Mouse (Mus musculus): Measurements from ENCODE around the gene Setd4. TPM values are rescaled to one million over a fixed set of nuclear protein-coding genes. Genes with fewer than 3 reads are reported as not detected.

Setd4 gene
- polyA plus RNA-seq, 1 experiment from 2014 or later = 12.0 TPM

- no peak overlapping the region for H3K27ac ChIP-seq (ENCODE audit: low read depth)
- ATAC-seq (ENCODE audit: insufficient read depth) (no peak), DNase-seq (no peak)
- H3K4me1 ChIP-seq (ENCODE audit: insufficient read depth) = peaks cover 10% of the 10 kb centered on the region; the same call in 1 of the 2 replicates
- H3K36me3 ChIP-seq (ENCODE audit: insufficient read depth) = no peaks in the 10 kb centered on the region
- TF ChIP-seq CTCF (IDR thresholded peaks at IDR 0.05; ENCODE audit: low read depth) = no peak
- H3K27me3 ChIP-seq (ENCODE audit: insufficient read depth, low read length) = 0 out of 2 replicates have a peak, but pooled peaks cover 4% of the 10 kb centered on the region
- H3K9ac ChIP-seq = no peak overlapping the region
- no peak overlapping the region for H3K4me3 ChIP-seq (ENCODE audit: low read depth, low read length)
- WGBS = 77% methylated on average over 4 of the region's 4 CpGs
- no peak overlapping the region for H3K4me2 ChIP-seq
- no peaks in the 10 kb centered on the region for H3K9me3 ChIP-seq (ENCODE audit: low read depth, low read length)
These were observed 58.9 kb downstream of the Setd4 start for GRCm38 (mm10) chr16:93544931-93545330.

GRCm38 (mm10) chr16:93543704-93544103 is 60.2 kb downstream of the Setd4 start:
- H3K4me3 ChIP-seq (ENCODE audit: low read depth, low read length) = no peak overlapping the region
- DNase-seq (peak; percentile 96), ATAC-seq (ENCODE audit: insufficient read depth) (peak; percentile 67)
- no peak overlapping the region for H3K9ac ChIP-seq
- 0 out of 2 replicates have a peak, but pooled peaks cover 4% of the 10 kb centered on the region for H3K27me3 ChIP-seq (ENCODE audit: insufficient read depth, low read length)
- peak overlapping the region; percentile 18; the same call in 1 of the 2 replicates for H3K4me2 ChIP-seq
- no peaks in the 10 kb centered on the region for H3K9me3 ChIP-seq (ENCODE audit: low read depth, low read length)
- peak; percentile 83 for TF ChIP-seq CTCF (IDR thresholded peaks at IDR 0.05; ENCODE audit: low read depth)
- no peaks in the 10 kb centered on the region for H3K4me1 ChIP-seq (ENCODE audit: insufficient read depth)
- WGBS = 2% methylated on average over 8 of the region's 8 CpGs
- H3K27ac ChIP-seq (ENCODE audit: low read depth) = no peak overlapping the region
- H3K36me3 ChIP-seq (ENCODE audit: insufficient read depth) = no peaks in the 10 kb centered on the region

- Histone ChIP-seq H3K4me1 (ENCODE audit: insufficient read depth) (no peaks in the 10 kb centered on the region), H3K9me3 (ENCODE audit: low read depth, low read length) (no peaks in the 10 kb centered on the region), H3K4me3 (ENCODE audit: low read depth, low read length) (no peak overlapping the region), H3K27me3 (ENCODE audit: insufficient read depth, low read length) (0 out of 2 replicates have a peak, but pooled peaks cover 4% of the 10 kb centered on the region), H3K27ac (ENCODE audit: low read depth) (no peak overlapping the region), H3K4me2 (no peak overlapping the region), H3K9ac (no peak overlapping the region), H3K36me3 (ENCODE audit: insufficient read depth) (no peaks in the 10 kb centered on the region)
- DNase-seq (no peak), ATAC-seq (ENCODE audit: insufficient read depth) (no peak)
- WGBS = 27% methylated on average over 3 of the region's 3 CpGs
- no peak for TF ChIP-seq CTCF (IDR thresholded peaks at IDR 0.05; ENCODE audit: low read depth)
These were observed 64.0 kb downstream of the Setd4 start for GRCm38 (mm10) chr16:93539891-93540290.

- Histone ChIP-seq H3K36me3 (ENCODE audit: insufficient read depth) (no peaks in the 10 kb centered on the region), H3K9me3 (ENCODE audit: low read depth, low read length) (no peaks in the 10 kb centered on the region), H3K27ac (ENCODE audit: low read depth) (no peak overlapping the region), H3K9ac (no peak overlapping the region), H3K4me1 (ENCODE audit: insufficient read depth) (no peaks in the 10 kb centered on the region), H3K4me2 (no peak overlapping the region), H3K4me3 (ENCODE audit: low read depth, low read length) (no peak overlapping the region), H3K27me3 (ENCODE audit: insufficient read depth, low read length) (no peaks in the 10 kb centered on the region)
- DNase-seq (no peak), ATAC-seq (ENCODE audit: insufficient read depth) (no peak)
- WGBS = 58% methylated on average over 6 of the region's 6 CpGs
- TF ChIP-seq CTCF (IDR thresholded peaks at IDR 0.05; ENCODE audit: low read depth) = no peak
These were observed 68.6 kb downstream of the Setd4 start for GRCm38 (mm10) chr16:93535151-93535853.

Other genes with a start within 250 kb of the Setd4 start
- gene Cbr1, start 1.8 kb upstream of the Setd4 start, polyA plus RNA-seq (2014; fragmentation: Nextera tagmentation; extraction: Ambion mirVana) = 87.0 and 94.3 TPM in 2 replicates
- not detected in 2 replicates for gene Gm5678, start 24.0 kb upstream of the Setd4 start, polyA plus RNA-seq (2014; fragmentation: Nextera tagmentation; extraction: Ambion mirVana)
- 4.4 and 5.4 TPM in 2 replicates for gene Cbr3, start 79.2 kb upstream of the Setd4 start, polyA plus RNA-seq (2014; fragmentation: Nextera tagmentation; extraction: Ambion mirVana)
- 13.4 and 16.2 TPM in 2 replicates for gene Dop1b, start 107.8 kb upstream of the Setd4 start, polyA plus RNA-seq (2014; fragmentation: Nextera tagmentation; extraction: Ambion mirVana)
- gene Morc3, start 228.1 kb upstream of the Setd4 start, polyA plus RNA-seq (2014; fragmentation: Nextera tagmentation; extraction: Ambion mirVana) = 35.1 and 36.0 TPM in 2 replicates

Data from lung, embryonic 14.5 days (tissue).